Comparison of ENCODE assay signal across 8 mouse cellular contexts in genomic region chr3:127554723-127555122, GRCm38 (mm10). TPM values are rescaled to one million over a fixed set of nuclear protein-coding genes. Genes with fewer than 3 reads are reported as not detected.
A peak's percentile ranks its signal among the peaks of the same experiment; 100 is the strongest.
DNase-seq lines count a peak whose midpoint lies in the region; ATAC-seq and TF ChIP-seq lines count a peak whose summit lies in the region.

No protein-coding gene starts in this region.

- H3K27me3 ChIP-seq in neural tube, embryonic 11.5 days (ENCODE audit: control insufficient read depth, insufficient read depth, low read length) = no peaks in the 10 kb centered on the region
- no peaks in the 10 kb centered on the region for H3K27me3 ChIP-seq in limb, embryonic 15.5 days

- no peak overlapping the region for H3K27ac ChIP-seq in gastrocnemius, adult 2 months
- H3K27ac ChIP-seq in neural tube, embryonic 11.5 days (ENCODE audit: low read depth, low read length) = no peak overlapping the region
- H3K27ac ChIP-seq in limb, embryonic 15.5 days = no peak overlapping the region

- H3K4me1 ChIP-seq in neural tube, embryonic 11.5 days (ENCODE audit: control insufficient read depth, insufficient read depth, low read length) = peaks cover 3% of the 10 kb centered on the region; the same call in 1 of the 2 replicates
- peaks cover 9% of the 10 kb centered on the region; the same call in 1 of the 2 replicates for H3K4me1 ChIP-seq in limb, embryonic 15.5 days

- peaks cover 5% of the 10 kb centered on the region; the same call in 1 of the 2 replicates for H3K36me3 ChIP-seq in neural tube, embryonic 11.5 days (ENCODE audit: control insufficient read depth, insufficient read depth, low read length)
- H3K36me3 ChIP-seq in limb, embryonic 15.5 days = peaks cover 13% of the 10 kb centered on the region; the same call in 1 of the 2 replicates

- DNase-seq in gastrocnemius, adult 2 months = no peak
- DNase-seq in gastrocnemius, adult 8-10 months (ENCODE audit: low spot score in 2 of 2) = no peak
- no peak for DNase-seq in neural tube, embryonic 11.5 days (ENCODE audit: low spot score)
- DNase-seq in neural tube, embryonic 10.5 days (ENCODE audit: extremely low spot score, low spot score) = no peak
- no peak for DNase-seq in ovary, postnatal 36 days (ENCODE audit: low spot score)

- no peaks in the 10 kb centered on the region for H3K9me3 ChIP-seq in neural tube, embryonic 11.5 days (ENCODE audit: control insufficient read depth, low read length)
- H3K9me3 ChIP-seq in limb, embryonic 15.5 days = no peaks in the 10 kb centered on the region

- H3K4me2 ChIP-seq in neural tube, embryonic 11.5 days (ENCODE audit: low read depth) = peak overlapping the region; percentile 64; the same call in 1 of the 2 replicates
- peak overlapping the region; percentile 68; the same call in 1 of the 2 replicates for H3K4me2 ChIP-seq in limb, embryonic 15.5 days

- intact Hi-C loops in gastrocnemius, adult 2 months (cut with DNase I) = loop anchor here (5.0 to 10.0 kb wide), 2 partner anchors 232 to 280 kb away; partner anchors contain the start of gene Ap1ar

- H3K9ac ChIP-seq in neural tube, embryonic 11.5 days (ENCODE audit: low read length) = no peak overlapping the region
- no peak overlapping the region for H3K9ac ChIP-seq in limb, embryonic 15.5 days

- H3K4me3 ChIP-seq in gastrocnemius, adult 2 months = no peak overlapping the region
- no peak overlapping the region for H3K4me3 ChIP-seq in neural tube, embryonic 11.5 days (ENCODE audit: low read depth, low read length)
- H3K4me3 ChIP-seq in limb, embryonic 15.5 days = peak overlapping the region; percentile 71; the same call in 1 of the 2 replicates

- no peak for ATAC-seq in neural tube, embryonic 11.5 days (ENCODE audit: insufficient read depth, low FRiP score, low TSS enrichment)
- no peak for ATAC-seq in limb, embryonic 15.5 days (ENCODE audit: insufficient number of reproducible peaks, low FRiP score, low TSS enrichment, low read depth)
- no peak for ATAC-seq in frontal cortex, adult (ENCODE audit: low TSS enrichment)
- ATAC-seq in CD4-positive, CD25-positive, alpha-beta regulatory T cell, adult 4 months = no peak

- peak; percentile 47 for TF ChIP-seq CTCF in gastrocnemius, adult 2 months (IDR thresholded peaks at IDR 0.05)

- WGBS in neural tube, embryonic 11.5 days = 80% methylated on average over 5 of the region's 5 CpGs
- WGBS in limb, embryonic 15.5 days = 51% methylated on average over 5 of the region's 5 CpGs

RNA-seq across cellular contexts. Expression of gene Zgrf1, which starts 1.4 kb away (rescaled TPM):
- under 1 TPM; 0.77 to 0.78 TPM for total RNA-seq in gastrocnemius, adult 2 months (2021)
- total RNA-seq in gastrocnemius, adult 8-10 months (2022) = under 1 TPM; 0.56 to 0.91 (median 0.76) TPM
- polyA plus RNA-seq in neural tube, embryonic 11.5 days (2014; fragmentation: Nextera tagmentation; extraction: Ambion mirVana) = 9.7 TPM in 2 replicates
- 6.0 and 6.3 TPM in 2 replicates for polyA plus RNA-seq in limb, embryonic 15.5 days (2015; fragmentation: Nextera tagmentation; extraction: Ambion mirVana)
- 1 to 10 TPM; 3.7 to 6.0 TPM for polyA plus RNA-seq in CD4-positive, CD25-positive, alpha-beta regulatory T cell, adult 4 months (2017; shearing (Covaris generic))

RNA-seq across cellular contexts. Expression of gene Larp7, which starts 1.6 kb away (rescaled TPM):
- 10 to 100 TPM in 1 of 2 experiments, 1 to 10 TPM in 1; 7.5 to 12.9 TPM for total RNA-seq in gastrocnemius, adult 2 months (2021)
- 1 to 10 TPM; 5.6 to 9.8 (median 7.6) TPM for total RNA-seq in gastrocnemius, adult 8-10 months (2022)
- 64.4 and 78.3 TPM in 2 replicates for polyA plus RNA-seq in neural tube, embryonic 11.5 days (2014; fragmentation: Nextera tagmentation; extraction: Ambion mirVana)
- polyA plus RNA-seq in limb, embryonic 15.5 days (2015; fragmentation: Nextera tagmentation; extraction: Ambion mirVana) = 48.9 and 50.9 TPM in 2 replicates
- polyA plus RNA-seq in CD4-positive, CD25-positive, alpha-beta regulatory T cell, adult 4 months (2017; shearing (Covaris generic)) = 10 to 100 TPM; 60.5 to 63.4 TPM

RNA-seq across cellular contexts. Expression of gene Ank2, which starts 55.6 kb away (rescaled TPM):
- total RNA-seq in gastrocnemius, adult 2 months (2021) = 100 to 1,000 TPM in 1 of 2 experiments, 10 to 100 TPM in 1; 94.5 to 154 TPM
- 100 to 1,000 TPM in 3 of 4 experiments, 10 to 100 TPM in 1; 96.2 to 128 (median 111) TPM for total RNA-seq in gastrocnemius, adult 8-10 months (2022)
- polyA plus RNA-seq in neural tube, embryonic 11.5 days (2014; fragmentation: Nextera tagmentation; extraction: Ambion mirVana) = 62.0 and 64.8 TPM in 2 replicates
- polyA plus RNA-seq in limb, embryonic 15.5 days (2015; fragmentation: Nextera tagmentation; extraction: Ambion mirVana) = 34.5 and 41.4 TPM in 2 replicates
- under 1 TPM; 0.23 to 0.32 TPM for polyA plus RNA-seq in CD4-positive, CD25-positive, alpha-beta regulatory T cell, adult 4 months (2017; shearing (Covaris generic))

Comparison
In these comparisons a context has a peak if more than half of its experiments do, and no peak if none do; other contexts are left out.
1. RNA of gene Ank2, which starts 55.6 kb away (polyA plus RNA-seq): 62.0 to 64.8 TPM in neural tube, embryonic 11.5 days and 34.5 to 41.4 TPM in limb, embryonic 15.5 days; 0.23 to 0.32 TPM in CD4-positive, CD25-positive, alpha-beta regulatory T cell, adult 4 months; every median in the first group is over 10 times any median in the second.